Comparison of ENCODE assay signal across 10 mouse cellular contexts in the genomic region with DNA sequence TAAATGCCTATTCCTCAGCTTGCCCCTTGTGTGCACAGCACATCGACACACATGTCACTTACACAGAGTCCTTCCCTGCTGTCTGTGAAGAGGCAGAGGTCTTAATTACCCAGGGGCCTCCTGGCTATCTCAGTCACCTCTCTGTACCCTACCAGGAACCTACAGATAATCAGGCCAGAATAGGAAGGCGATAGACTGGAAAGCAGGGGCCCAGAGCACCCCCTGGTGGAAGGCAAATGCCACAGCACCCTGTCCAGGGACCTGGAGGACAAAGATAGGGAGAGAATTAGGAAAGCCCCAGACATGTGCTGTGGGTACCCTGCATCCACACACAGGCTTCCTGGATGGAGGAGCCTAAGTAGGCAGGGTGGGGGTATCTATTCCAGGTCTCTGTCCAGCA. TPM values are rescaled to one million over a fixed set of nuclear protein-coding genes. Genes with fewer than 3 reads are reported as not detected.
DNase-seq lines count a peak whose midpoint lies in the region; ATAC-seq lines count a peak whose summit lies in the region.
"Had no signal": no experiment of that assay in that cellular context is flagged by ENCODE, and none has a peak within 500 bp of the region (broad histone marks: within the 10 kb centered on the region; RNA-seq: fewer than 3 reads in every experiment).

No protein-coding gene starts in this region.

- no peak overlapping the region for H3K4me3 ChIP-seq in midbrain, embryonic 11.5 days (ENCODE audit: low read depth, low read length)
- H3K4me3 ChIP-seq in midbrain, embryonic 16.5 days (ENCODE audit: low read depth, low read length) = no peak overlapping the region
- H3K4me3 ChIP-seq in heart, embryonic 11.5 days (ENCODE audit: low read depth, low read length) = no peak overlapping the region
- H3K4me3 ChIP-seq in limb, embryonic 10.5 days = no peak overlapping the region
- H3K4me3 ChIP-seq: erythroblast, embryonic 14.5 days had no signal

- no peak overlapping the region for H3K9ac ChIP-seq in midbrain, embryonic 11.5 days (ENCODE audit: low read length)
- no peak overlapping the region for H3K9ac ChIP-seq in midbrain, embryonic 16.5 days (ENCODE audit: low read depth, low read length)
- no peak overlapping the region for H3K9ac ChIP-seq in heart, embryonic 11.5 days (ENCODE audit: low read depth, low read length)

- peak; percentile 37 for ATAC-seq in midbrain, embryonic 11.5 days (ENCODE audit: low FRiP score)
- no peak for ATAC-seq in midbrain, embryonic 16.5 days
- ATAC-seq in heart, embryonic 11.5 days (replicated peaks; ENCODE audit: insufficient number of reproducible peaks, low FRiP score, low TSS enrichment) = no peak

- H3K27me3 ChIP-seq in midbrain, embryonic 11.5 days (ENCODE audit: control insufficient read depth, insufficient read depth, low read length) = peaks cover 25% of the 10 kb centered on the region
- H3K27me3 ChIP-seq in midbrain, embryonic 16.5 days (ENCODE audit: control insufficient read depth, insufficient read depth, low read depth, low read length) = peaks cover 9% of the 10 kb centered on the region
- peaks cover 10% of the 10 kb centered on the region for H3K27me3 ChIP-seq in heart, embryonic 11.5 days (ENCODE audit: control insufficient read depth, insufficient read depth, low read length)
- H3K27me3 ChIP-seq in limb, embryonic 10.5 days (ENCODE audit: low read depth, poor library complexity, severe bottlenecking) = peaks cover 40% of the 10 kb centered on the region

- no peaks in the 10 kb centered on the region for H3K36me3 ChIP-seq in midbrain, embryonic 11.5 days (ENCODE audit: control insufficient read depth, insufficient read depth, low read length)
- H3K36me3 ChIP-seq in midbrain, embryonic 16.5 days (ENCODE audit: control insufficient read depth, insufficient read depth, low read length) = no peaks in the 10 kb centered on the region
- no peaks in the 10 kb centered on the region for H3K36me3 ChIP-seq in heart, embryonic 11.5 days (ENCODE audit: control insufficient read depth, insufficient read depth, low read length)
- H3K36me3 ChIP-seq in limb, embryonic 10.5 days = no peaks in the 10 kb centered on the region

- H3K27ac ChIP-seq in midbrain, embryonic 11.5 days (ENCODE audit: low read depth, low read length) = no peak overlapping the region
- no peak overlapping the region for H3K27ac ChIP-seq in midbrain, embryonic 16.5 days (ENCODE audit: low read length)
- peak overlapping the region; percentile 43; the same call in 1 of the 2 replicates for H3K27ac ChIP-seq in heart, embryonic 11.5 days (ENCODE audit: low read depth, low read length)
- H3K27ac ChIP-seq in limb, embryonic 10.5 days = no peak overlapping the region
- H3K27ac ChIP-seq: macrophage had no signal

- no peaks in the 10 kb centered on the region for H3K9me3 ChIP-seq in midbrain, embryonic 11.5 days (ENCODE audit: control insufficient read depth, low read length)
- H3K9me3 ChIP-seq in midbrain, embryonic 16.5 days (replicated peaks; ENCODE audit: control insufficient read depth, low read length, poor library complexity, severe bottlenecking) = no peaks in the 10 kb centered on the region
- H3K9me3 ChIP-seq in heart, embryonic 11.5 days (replicated peaks; ENCODE audit: control insufficient read depth, low read length) = no peaks in the 10 kb centered on the region
- H3K9me3 ChIP-seq in limb, embryonic 10.5 days (replicated peaks) = no peaks in the 10 kb centered on the region

- H3K4me1 ChIP-seq in midbrain, embryonic 11.5 days (ENCODE audit: control insufficient read depth, insufficient read depth, low read length) = peaks cover 17% of the 10 kb centered on the region
- peaks cover 9% of the 10 kb centered on the region; the same call in 1 of the 2 replicates for H3K4me1 ChIP-seq in midbrain, embryonic 16.5 days (ENCODE audit: control insufficient read depth, insufficient read depth, low read length)
- H3K4me1 ChIP-seq in heart, embryonic 11.5 days (ENCODE audit: control insufficient read depth, insufficient read depth, low read length) = peaks cover 62% of the 10 kb centered on the region
- H3K4me1 ChIP-seq in limb, embryonic 10.5 days = peaks cover 56% of the 10 kb centered on the region

- WGBS in midbrain, embryonic 11.5 days = 19% methylated on average over 2 of the region's 2 CpGs
- 14% methylated on average over 2 of the region's 2 CpGs for WGBS in midbrain, embryonic 16.5 days
- 11% methylated on average over 2 of the region's 2 CpGs for WGBS in heart, embryonic 11.5 days (ENCODE audit: insufficient replicate concordance)
- WGBS in limb, embryonic 10.5 days = 18% methylated on average over 2 of the region's 2 CpGs

- H3K4me2 ChIP-seq in midbrain, embryonic 11.5 days = no peak overlapping the region
- no peak overlapping the region for H3K4me2 ChIP-seq in midbrain, embryonic 16.5 days (ENCODE audit: low read length)
- H3K4me2 ChIP-seq in heart, embryonic 11.5 days = peak overlapping the region; percentile 9; the same call in 1 of the 2 replicates

- no peak for DNase-seq in midbrain, embryonic 11.5 days (ENCODE audit: low spot score, missing footprints)
- peak; percentile 85 for DNase-seq in NIH3T3 (ENCODE audit: low read depth)
- DNase-seq in cerebellum, postnatal 25 days = peak; percentile 69 to 81
- peak; percentile 78 for DNase-seq in limb, embryonic 10.5 days (ENCODE audit: low spot score)
- DNase-seq in naive thymus-derived CD4-positive, alpha-beta T cell, adult 2 months (ENCODE audit: low read depth) = peak; percentile 77
- DNase-seq in thymus, postnatal 4 days = peak; percentile 85

RNA-seq across cellular contexts. Expression of a gene that starts 3.9 kb away (rescaled TPM):
- 1.9 and 2.7 TPM in 2 replicates for polyA plus RNA-seq in midbrain, embryonic 11.5 days (2014; fragmentation: Nextera tagmentation; extraction: Ambion mirVana)
- polyA plus RNA-seq in midbrain, embryonic 16.5 days (2015; fragmentation: Nextera tagmentation; extraction: Ambion mirVana) = 4.0 and 4.2 TPM in 2 replicates
- polyA plus RNA-seq in heart, embryonic 11.5 days (2014; fragmentation: Nextera tagmentation; extraction: Ambion mirVana) = 73.3 and 75.2 TPM in 2 replicates
- 1.9 and 3.0 TPM in 2 replicates for polyA plus RNA-seq in limb, embryonic 10.5 days (2016; fragmentation: Nextera tagmentation; extraction: Ambion mirVana)

RNA-seq across cellular contexts. Expression of a gene that starts 20.7 kb away (rescaled TPM):
- 182 and 230 TPM in 2 replicates for polyA plus RNA-seq in midbrain, embryonic 11.5 days (2014; fragmentation: Nextera tagmentation; extraction: Ambion mirVana)
- polyA plus RNA-seq in midbrain, embryonic 16.5 days (2015; fragmentation: Nextera tagmentation; extraction: Ambion mirVana) = 41.7 and 44.1 TPM in 2 replicates
- 141 and 156 TPM in 2 replicates for polyA plus RNA-seq in heart, embryonic 11.5 days (2014; fragmentation: Nextera tagmentation; extraction: Ambion mirVana)
- polyA plus RNA-seq in limb, embryonic 10.5 days (2016; fragmentation: Nextera tagmentation; extraction: Ambion mirVana) = 359 and 361 TPM in 2 replicates

RNA-seq across cellular contexts. Expression of a gene that starts 35.2 kb away (rescaled TPM):
- polyA plus RNA-seq in midbrain, embryonic 11.5 days (2014; fragmentation: Nextera tagmentation; extraction: Ambion mirVana) = 1.2 and 1.4 TPM in 2 replicates
- polyA plus RNA-seq in midbrain, embryonic 16.5 days (2015; fragmentation: Nextera tagmentation; extraction: Ambion mirVana) = 0.53 and 0.67 TPM in 2 replicates
- 3.2 and 3.8 TPM in 2 replicates for polyA plus RNA-seq in heart, embryonic 11.5 days (2014; fragmentation: Nextera tagmentation; extraction: Ambion mirVana)
- polyA plus RNA-seq in limb, embryonic 10.5 days (2016; fragmentation: Nextera tagmentation; extraction: Ambion mirVana) = 1.3 and 1.6 TPM in 2 replicates

RNA-seq across cellular contexts. Expression of a gene that starts 50.9 kb away (rescaled TPM):
- 62.5 and 82.6 TPM in 2 replicates for polyA plus RNA-seq in midbrain, embryonic 11.5 days (2014; fragmentation: Nextera tagmentation; extraction: Ambion mirVana)
- polyA plus RNA-seq in midbrain, embryonic 16.5 days (2015; fragmentation: Nextera tagmentation; extraction: Ambion mirVana) = 58.7 and 60.4 TPM in 2 replicates
- polyA plus RNA-seq in heart, embryonic 11.5 days (2014; fragmentation: Nextera tagmentation; extraction: Ambion mirVana) = 94.2 and 108 TPM in 2 replicates
- 59.3 and 82.8 TPM in 2 replicates for polyA plus RNA-seq in limb, embryonic 10.5 days (2016; fragmentation: Nextera tagmentation; extraction: Ambion mirVana)

RNA-seq across cellular contexts. Expression of a gene that starts 54.9 kb away (rescaled TPM):
- 4.8 and 5.1 TPM in 2 replicates for polyA plus RNA-seq in midbrain, embryonic 11.5 days (2014; fragmentation: Nextera tagmentation; extraction: Ambion mirVana)
- polyA plus RNA-seq in midbrain, embryonic 16.5 days (2015; fragmentation: Nextera tagmentation; extraction: Ambion mirVana) = 0.73 and 1.2 TPM in 2 replicates
- 2.8 and 4.2 TPM in 2 replicates for polyA plus RNA-seq in heart, embryonic 11.5 days (2014; fragmentation: Nextera tagmentation; extraction: Ambion mirVana)
- polyA plus RNA-seq in limb, embryonic 10.5 days (2016; fragmentation: Nextera tagmentation; extraction: Ambion mirVana) = 1.4 and 2.7 TPM in 2 replicates

Comparison
In these comparisons a context has a peak if more than half of its experiments do, and no peak if none do; other contexts are left out.
1. RNA of a gene that starts 3.9 kb away (polyA plus RNA-seq): 73.3 to 75.2 TPM in heart, embryonic 11.5 days; 4.0 to 4.2 TPM in midbrain, embryonic 16.5 days, 1.9 to 3.0 TPM in limb, embryonic 10.5 days and 1.9 to 2.7 TPM in midbrain, embryonic 11.5 days; every median in the first group is over 10 times any median in the second.